Mouse (Mus musculus) lung, embryonic 15.5 days (tissue): Measurements from ENCODE around the gene Gabrb2. TPM values are rescaled to one million over a fixed set of nuclear protein-coding genes. Genes with fewer than 3 reads are reported as not detected.

ENCODE experiments used
- ATAC-seq: fragments of 200-750 bp; cut with Nextera tagmentation; 2 replicates; pipeline ENCODE4 v1.8.0; 2017; ENCODE audit warnings: moderate number of reproducible peaks, borderline replicate concordance; ENCODE audit not compliant: low FRiP score, low TSS enrichment; ENCODE audit errors: extremely low read depth
- H3K27ac ChIP-seq: fragments of 300-500 bp; sonication (generic); 2 replicates; pipeline ENCODE4 v1.5.1; 2015; ENCODE audit warnings: moderate library complexity, mild to moderate bottlenecking, inconsistent platforms
- H3K27me3 ChIP-seq: fragments of 300-500 bp; sonication (generic); 2 replicates; pipeline ENCODE4 v1.6.1; 2015; ENCODE audit warnings: inconsistent platforms
- H3K36me3 ChIP-seq: fragments of 300-500 bp; sonication (generic); 2 replicates; pipeline ENCODE4 v1.6.1; 2015; ENCODE audit warnings: inconsistent platforms
- H3K4me1 ChIP-seq: fragments of 300-500 bp; sonication (generic); 2 replicates; pipeline ENCODE4 v1.6.1; 2015; ENCODE audit warnings: inconsistent platforms
- H3K4me2 ChIP-seq: fragments of 300-500 bp; sonication (generic); 2 replicates; pipeline ENCODE4 v1.6.1; 2015; ENCODE audit warnings: inconsistent platforms, mild to moderate bottlenecking, moderate library complexity
- H3K4me3 ChIP-seq: fragments of 300-500 bp; sonication (generic); 2 replicates; pipeline ENCODE4 v1.5.1; 2015; ENCODE audit warnings: mild to moderate bottlenecking, inconsistent platforms
- H3K9ac ChIP-seq: fragments of 300-500 bp; sonication (generic); 2 replicates; pipeline ENCODE4 v1.6.1; 2015; ENCODE audit warnings: inconsistent platforms
- H3K9me3 ChIP-seq: fragments of 300-500 bp; sonication (generic); 2 replicates; pipeline ENCODE4 v1.6.1; 2016; ENCODE audit warnings: inconsistent platforms
- WGBS: fragments of 180-500 bp; shearing (Covaris S2); methylation state at CpG from one replicate; pipeline ENCODE4 v1.1.7; 2015; 5-methylcytosine and 5-hydroxymethylcytosine counted together
- polyA plus RNA-seq: library from polyadenylated mRNA; unstranded; fragments of >200 nt; fragmentation: Nextera tagmentation; extraction: Ambion mirVana; gene quantifications from 2 replicates; pipeline ENCODE4 v1.2.1, GENCODE M21; 2015

The Gabrb2 gene
- polyA plus RNA-seq, 1 experiment from 2014 or later: 0.81 TPM

DNA sequence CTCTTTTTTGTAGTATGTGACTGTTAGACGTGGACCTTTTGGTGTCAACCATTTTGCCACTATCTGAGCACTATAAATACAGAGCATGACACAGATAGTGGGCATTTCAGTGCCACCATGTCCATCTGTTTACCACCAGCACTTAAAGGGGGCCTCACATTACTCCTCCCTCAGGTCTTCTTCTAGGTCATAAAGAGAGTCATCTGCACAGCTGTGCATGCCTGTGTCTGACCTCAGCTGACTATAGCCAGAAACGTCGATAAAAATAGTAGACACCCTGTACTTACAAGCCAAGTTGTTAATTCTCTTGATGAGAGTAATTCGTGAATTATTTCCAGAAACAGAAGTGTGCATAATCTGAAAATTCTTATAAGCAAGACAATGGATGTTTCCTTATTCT is 29.4 kb downstream of the Gabrb2 start:
- WGBS: 62% methylated on average over 4 of the region's 4 CpGs
- no peaks in the 10 kb centered on the region for H3K4me1 ChIP-seq
- no peaks in the 10 kb centered on the region for H3K27me3 ChIP-seq
- no peak overlapping the region for H3K9ac ChIP-seq
- no peak overlapping the region for H3K4me2 ChIP-seq
- no peaks in the 10 kb centered on the region for H3K9me3 ChIP-seq
- no peak overlapping the region for H3K4me3 ChIP-seq
- H3K36me3 ChIP-seq: no peaks in the 10 kb centered on the region
- H3K27ac ChIP-seq: no peak overlapping the region
- no peak for ATAC-seq

DNA sequence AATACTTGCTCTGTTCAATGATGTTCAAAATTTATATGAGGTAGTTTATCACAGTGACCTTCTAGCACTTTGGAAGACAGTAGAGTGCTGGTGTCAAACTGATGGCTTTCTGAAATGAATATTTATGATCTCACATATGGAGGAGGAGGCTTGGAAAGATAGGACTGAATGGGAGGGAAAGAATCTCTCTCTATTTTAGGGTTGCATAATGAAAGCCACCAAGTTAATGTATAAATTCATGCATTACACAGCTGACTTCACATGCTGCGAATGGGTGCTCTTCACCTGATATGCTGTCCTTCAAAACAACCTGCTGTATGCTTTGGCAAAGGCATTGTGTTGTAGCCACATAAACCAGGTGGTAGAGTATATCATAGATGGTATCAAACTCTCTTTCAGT is 44.6 kb downstream of the Gabrb2 start:
- 88% methylated on average over 1 of the region's 1 CpGs for WGBS
- Histone ChIP-seq H3K4me3 (no peak overlapping the region), H3K4me2 (no peak overlapping the region), H3K27me3 (no peaks in the 10 kb centered on the region), H3K36me3 (no peaks in the 10 kb centered on the region), H3K9ac (no peak overlapping the region), H3K4me1 (no peaks in the 10 kb centered on the region), H3K27ac (no peak overlapping the region), H3K9me3 (no peaks in the 10 kb centered on the region)
- ATAC-seq: no peak

DNA sequence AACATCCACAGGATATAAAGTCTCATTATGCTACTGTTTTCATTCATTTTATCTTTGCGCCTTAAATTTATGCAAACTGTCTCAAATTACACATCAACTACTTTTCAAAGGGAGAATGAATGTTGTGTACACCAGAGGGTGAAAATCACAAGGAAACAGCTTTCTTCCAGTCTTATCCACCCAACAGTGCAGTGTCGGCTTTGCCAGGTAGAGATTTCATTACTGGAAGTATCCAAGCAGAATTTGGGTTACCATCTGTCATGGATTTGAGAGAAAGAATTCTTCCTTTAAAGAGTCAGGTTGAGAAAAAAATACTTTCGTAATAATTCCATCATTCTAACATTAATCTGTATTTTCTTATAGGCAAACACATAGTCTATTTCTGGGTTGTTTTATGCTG is 48.8 kb downstream of the Gabrb2 start:
- Histone ChIP-seq H3K27me3 (no peaks in the 10 kb centered on the region), H3K4me1 (no peaks in the 10 kb centered on the region), H3K36me3 (no peaks in the 10 kb centered on the region), H3K9me3 (no peaks in the 10 kb centered on the region), H3K4me3 (no peak overlapping the region), H3K27ac (no peak overlapping the region), H3K9ac (no peak overlapping the region), H3K4me2 (no peak overlapping the region)
- 85% methylated on average over 3 of the region's 3 CpGs for WGBS
- no peak for ATAC-seq

DNA sequence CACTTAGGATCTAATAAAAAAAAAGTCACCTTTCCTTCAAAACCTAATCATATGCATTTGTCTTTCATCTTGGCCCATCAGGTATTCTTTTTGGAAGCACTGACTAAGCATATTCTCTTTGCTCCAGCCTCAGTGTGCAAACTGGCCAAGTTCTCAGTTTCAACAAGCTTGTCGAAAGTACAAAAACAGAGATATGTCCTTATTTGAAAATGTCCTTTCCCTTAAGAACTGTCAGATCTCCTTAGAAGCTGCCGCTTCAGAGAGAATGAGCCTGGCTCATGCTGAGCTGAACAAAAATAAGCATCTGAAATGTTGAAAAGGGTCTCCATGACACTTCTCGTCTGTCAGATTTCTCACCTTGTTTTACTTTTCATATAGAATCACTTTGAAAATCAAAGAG is 55.0 kb downstream of the Gabrb2 start:
- WGBS: 85% methylated on average over 3 of the region's 3 CpGs

DNA sequence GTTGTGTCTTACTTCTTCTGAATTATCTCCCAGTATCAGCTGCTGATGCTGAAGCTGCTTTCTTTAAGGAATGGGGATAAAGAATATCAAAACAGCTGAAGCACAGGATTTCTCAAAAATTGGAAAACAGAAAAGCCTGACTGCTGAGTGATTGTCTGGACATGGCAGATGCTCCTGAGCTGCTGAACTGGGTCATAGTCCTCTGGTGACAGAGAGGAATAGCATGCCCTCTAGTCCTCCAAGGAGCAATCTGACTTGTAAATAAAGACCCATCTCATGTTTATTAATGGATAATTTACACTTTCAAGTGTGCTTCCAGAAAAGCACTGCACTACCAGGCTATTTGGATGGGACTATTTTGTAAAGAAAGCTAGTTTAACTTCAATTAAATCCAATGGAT is 68.1 kb downstream of the Gabrb2 start:
- Histone ChIP-seq H3K27ac (no peak overlapping the region), H3K27me3 (no peaks in the 10 kb centered on the region), H3K9me3 (no peaks in the 10 kb centered on the region), H3K4me1 (no peaks in the 10 kb centered on the region), H3K4me2 (no peak overlapping the region), H3K9ac (no peak overlapping the region), H3K36me3 (no peaks in the 10 kb centered on the region), H3K4me3 (no peak overlapping the region)
- ATAC-seq: no peak

More for the DNA sequence above, 55.0 kb downstream of the Gabrb2 start:
- no peak for ATAC-seq
- no peak overlapping the region for H3K4me2 ChIP-seq
- H3K27ac ChIP-seq: no peak overlapping the region
- no peaks in the 10 kb centered on the region for H3K9me3 ChIP-seq
- H3K36me3 ChIP-seq: no peaks in the 10 kb centered on the region
- no peak overlapping the region for H3K9ac ChIP-seq
- no peaks in the 10 kb centered on the region for H3K4me1 ChIP-seq
- H3K4me3 ChIP-seq: no peak overlapping the region
- no peaks in the 10 kb centered on the region for H3K27me3 ChIP-seq

DNA sequence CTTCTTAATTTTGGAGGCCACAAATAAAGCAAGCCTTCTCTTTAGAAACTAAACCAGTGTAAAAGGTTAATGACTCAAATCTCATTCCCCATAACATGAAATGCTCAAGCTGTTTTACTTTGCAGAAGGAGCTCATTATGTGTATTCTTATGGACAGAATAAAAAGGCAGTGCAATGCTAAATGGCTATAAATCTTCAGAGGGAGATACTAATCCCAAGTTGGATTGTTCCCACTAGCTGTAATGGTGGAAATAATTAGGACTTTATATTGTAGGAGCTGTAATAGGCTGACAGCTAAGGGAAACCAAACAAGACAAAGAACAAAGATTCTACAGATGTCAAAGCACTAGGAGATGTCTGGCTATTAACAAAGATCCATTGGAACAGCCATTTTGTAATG is 81.6 kb downstream of the Gabrb2 start:
- H3K4me1 ChIP-seq: no peaks in the 10 kb centered on the region
- H3K4me2 ChIP-seq: no peak overlapping the region
- no peaks in the 10 kb centered on the region for H3K27me3 ChIP-seq
- no peaks in the 10 kb centered on the region for H3K9me3 ChIP-seq
- no peaks in the 10 kb centered on the region for H3K36me3 ChIP-seq
- no peak overlapping the region for H3K27ac ChIP-seq
- no peak overlapping the region for H3K4me3 ChIP-seq
- no peak overlapping the region for H3K9ac ChIP-seq
- no peak for ATAC-seq

DNA sequence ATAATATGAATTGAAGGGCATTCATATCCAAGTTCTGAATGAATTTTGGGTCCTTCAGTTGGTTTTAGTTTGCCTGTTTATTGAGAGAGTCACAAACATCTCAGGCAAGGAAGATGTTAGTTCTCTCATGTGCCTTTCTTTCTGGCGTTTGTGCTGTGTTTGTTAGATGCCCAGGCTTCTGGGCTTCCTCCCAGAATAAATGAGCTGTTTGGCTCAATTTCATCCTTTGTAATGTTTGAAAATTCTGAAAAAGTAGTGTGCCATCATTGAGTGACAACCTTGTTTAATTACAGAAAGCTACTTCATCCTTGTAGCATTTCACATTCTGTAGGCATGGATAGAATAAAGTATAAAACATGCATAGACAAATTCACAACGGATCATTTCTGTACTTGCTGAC is 85.9 kb downstream of the Gabrb2 start:
- H3K4me3 ChIP-seq: no peak overlapping the region
- no peak overlapping the region for H3K9ac ChIP-seq
- no peaks in the 10 kb centered on the region for H3K9me3 ChIP-seq
- no peaks in the 10 kb centered on the region for H3K4me1 ChIP-seq
- no peak overlapping the region for H3K4me2 ChIP-seq
- no peak for ATAC-seq
- WGBS: 76% methylated on average over 2 of the region's 2 CpGs
- no peaks in the 10 kb centered on the region for H3K36me3 ChIP-seq
- no peak overlapping the region for H3K27ac ChIP-seq
- no peaks in the 10 kb centered on the region for H3K27me3 ChIP-seq

DNA sequence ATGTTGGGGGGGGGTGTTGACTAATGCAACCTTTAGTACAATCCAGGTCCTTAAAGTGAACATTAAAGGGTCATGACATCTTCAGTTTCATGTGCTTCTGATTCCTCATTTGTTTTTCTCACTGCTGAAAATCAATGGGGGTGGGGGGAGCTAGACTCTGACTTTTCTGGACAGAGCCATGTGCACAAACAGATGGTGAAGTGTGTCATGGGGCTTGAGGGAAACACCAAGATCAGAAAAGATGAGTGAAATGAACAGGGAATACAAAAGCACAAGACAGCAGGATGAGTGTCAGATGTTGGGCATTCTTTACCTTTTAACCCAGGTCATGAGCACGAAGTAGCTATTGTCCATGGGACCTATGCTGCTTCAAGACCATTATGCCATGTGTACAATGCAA is 86.4 kb downstream of the Gabrb2 start:
- H3K4me2 ChIP-seq: no peak overlapping the region
- no peak overlapping the region for H3K9ac ChIP-seq
- H3K27ac ChIP-seq: no peak overlapping the region
- H3K36me3 ChIP-seq: no peaks in the 10 kb centered on the region
- no peak overlapping the region for H3K4me3 ChIP-seq
- WGBS: 63% methylated on average over 1 of the region's 1 CpGs
- no peaks in the 10 kb centered on the region for H3K27me3 ChIP-seq
- ATAC-seq: no peak
- no peaks in the 10 kb centered on the region for H3K4me1 ChIP-seq
- no peaks in the 10 kb centered on the region for H3K9me3 ChIP-seq

DNA sequence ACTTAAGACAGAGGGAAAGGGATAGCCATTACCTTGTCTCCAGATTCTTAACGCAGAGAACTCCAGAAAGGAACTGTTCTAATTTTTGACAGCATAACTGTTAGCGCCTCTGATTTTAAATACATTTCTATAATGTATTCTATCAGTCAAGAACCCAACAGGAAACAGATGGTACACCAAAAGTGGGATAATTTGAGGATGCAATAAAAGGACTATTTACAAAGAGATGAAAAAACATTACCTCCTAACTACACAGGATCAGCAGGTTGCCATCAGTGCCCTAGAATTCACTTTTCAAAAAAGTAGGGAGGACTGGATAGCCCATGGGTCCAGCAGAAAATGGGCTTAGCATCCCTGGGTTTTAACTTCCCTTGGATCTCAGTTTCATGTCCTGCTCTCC is 102.4 kb downstream of the Gabrb2 start:
- WGBS: 81% methylated on average over 2 of the region's 2 CpGs
- Histone ChIP-seq H3K36me3 (no peaks in the 10 kb centered on the region), H3K27ac (no peak overlapping the region), H3K9me3 (no peaks in the 10 kb centered on the region), H3K4me1 (no peaks in the 10 kb centered on the region), H3K9ac (no peak overlapping the region), H3K4me2 (no peak overlapping the region), H3K4me3 (no peak overlapping the region), H3K27me3 (no peaks in the 10 kb centered on the region)
- no peak for ATAC-seq

DNA sequence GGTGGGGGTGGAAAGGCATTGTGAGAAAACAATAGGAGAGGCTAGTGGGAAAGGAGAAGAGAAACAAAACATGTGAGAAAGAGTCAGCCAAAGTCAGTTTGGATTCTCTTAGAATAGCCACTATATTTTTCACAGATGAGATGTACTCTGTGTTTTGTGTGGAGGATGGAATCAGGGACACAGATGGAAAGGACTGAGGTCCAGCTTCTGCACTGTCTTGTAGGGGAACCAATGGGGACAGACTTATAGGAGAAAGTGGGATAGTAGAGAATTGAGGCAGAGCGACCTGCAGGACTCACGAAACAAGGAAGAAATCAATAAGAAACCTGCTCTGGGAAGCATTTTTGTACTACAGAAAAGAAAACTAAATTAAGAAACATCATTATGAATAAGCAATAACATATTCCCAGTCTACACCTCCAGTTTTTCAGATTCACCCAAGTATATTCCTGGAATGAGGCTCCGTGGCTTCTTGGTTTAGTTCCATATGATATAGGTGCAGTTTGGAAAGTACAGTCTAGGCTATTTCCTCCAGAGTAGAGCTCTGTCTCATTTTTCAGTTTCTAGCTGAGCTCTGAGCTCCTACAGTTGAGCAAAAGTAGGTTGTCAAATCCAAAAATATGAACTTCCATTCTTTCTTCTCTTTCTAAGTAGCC is 108.8 kb downstream of the Gabrb2 start:
- Histone ChIP-seq H3K27ac (no peak overlapping the region), H3K4me2 (no peak overlapping the region), H3K4me1 (no peaks in the 10 kb centered on the region), H3K9me3 (no peaks in the 10 kb centered on the region), H3K36me3 (no peaks in the 10 kb centered on the region), H3K4me3 (no peak overlapping the region), H3K9ac (no peak overlapping the region), H3K27me3 (no peaks in the 10 kb centered on the region)
- ATAC-seq: no peak
- 81% methylated on average over 3 of the region's 3 CpGs for WGBS

DNA sequence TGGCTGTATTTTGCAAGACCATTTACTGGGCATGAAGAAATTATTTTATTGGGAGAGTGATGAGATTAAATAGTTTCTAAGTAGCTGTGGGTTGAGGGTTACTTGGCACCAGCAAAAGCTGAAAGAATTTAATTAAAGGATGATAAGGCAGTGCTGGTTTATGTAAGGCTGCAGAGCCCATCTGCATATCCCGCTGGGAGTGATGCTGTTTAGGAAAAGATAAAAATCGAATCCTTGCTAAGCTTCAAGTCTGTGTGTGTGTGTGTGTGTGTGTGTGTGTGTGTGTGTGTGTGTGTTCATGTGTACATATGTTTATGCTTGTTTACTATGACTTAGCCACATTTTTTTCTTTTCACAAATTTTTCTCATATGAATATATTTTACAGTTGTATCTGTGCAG is 113.0 kb downstream of the Gabrb2 start:
- ATAC-seq: no peak
- H3K4me3 ChIP-seq: no peak overlapping the region

DNA sequence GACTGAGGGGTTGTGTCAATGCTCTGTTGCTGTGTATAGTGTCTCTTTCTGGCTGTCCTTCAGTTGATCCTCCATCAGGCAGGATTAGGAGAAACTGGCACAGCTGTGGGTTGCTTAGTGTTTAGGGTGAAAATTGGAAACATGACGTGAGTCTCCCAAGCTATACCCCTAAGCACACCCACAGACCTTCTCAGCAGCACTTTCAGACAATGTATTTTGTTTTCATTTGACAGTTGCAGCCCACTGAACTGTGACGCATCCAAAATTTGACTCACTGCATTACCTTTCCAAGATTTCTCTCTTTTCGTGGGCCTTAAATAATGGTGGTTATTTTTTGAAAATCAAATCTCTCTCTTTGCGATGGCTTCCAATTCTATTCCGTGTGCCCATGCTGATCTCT is 115.7 kb downstream of the Gabrb2 start:
- Histone ChIP-seq H3K36me3 (no peaks in the 10 kb centered on the region), H3K4me3 (no peak overlapping the region)
- 84% methylated on average over 5 of the region's 5 CpGs for WGBS

More for the DNA sequence above, 113.0 kb downstream of the Gabrb2 start:
- Histone ChIP-seq H3K27ac (no peak overlapping the region), H3K27me3 (no peaks in the 10 kb centered on the region), H3K4me1 (no peaks in the 10 kb centered on the region), H3K9me3 (no peaks in the 10 kb centered on the region), H3K4me2 (no peak overlapping the region), H3K36me3 (no peaks in the 10 kb centered on the region), H3K9ac (no peak overlapping the region)
- 45% methylated on average over 2 of the region's 2 CpGs for WGBS

DNA sequence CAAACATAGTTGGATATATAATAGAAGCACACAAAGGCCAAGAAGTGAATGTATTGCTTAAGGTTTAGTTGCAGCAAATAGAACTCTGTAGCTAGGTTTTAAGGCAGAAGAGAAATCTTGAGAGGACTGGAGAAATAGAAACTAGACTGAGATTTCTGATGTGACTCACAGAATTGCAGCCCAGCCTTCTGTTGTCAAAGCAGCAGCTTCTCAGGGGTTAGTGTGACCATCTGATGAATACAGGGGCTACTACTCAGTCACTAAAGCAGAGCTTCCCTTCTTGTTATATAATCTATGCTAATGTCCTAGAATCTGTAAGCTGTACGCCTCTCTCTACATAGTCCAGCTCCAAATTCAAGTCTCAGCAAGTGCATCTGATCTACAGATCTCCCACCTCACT is 116.3 kb downstream of the Gabrb2 start:
- Histone ChIP-seq H3K9ac (no peak overlapping the region), H3K27me3 (no peaks in the 10 kb centered on the region), H3K4me3 (no peak overlapping the region), H3K27ac (no peak overlapping the region), H3K36me3 (no peaks in the 10 kb centered on the region), H3K4me1 (no peaks in the 10 kb centered on the region), H3K9me3 (no peaks in the 10 kb centered on the region), H3K4me2 (no peak overlapping the region)
- WGBS: 86% methylated on average over 1 of the region's 1 CpGs
- ATAC-seq: no peak

More for the DNA sequence above, 115.7 kb downstream of the Gabrb2 start:
- Histone ChIP-seq H3K27me3 (no peaks in the 10 kb centered on the region), H3K4me2 (no peak overlapping the region), H3K4me1 (no peaks in the 10 kb centered on the region), H3K9ac (no peak overlapping the region), H3K27ac (no peak overlapping the region), H3K9me3 (no peaks in the 10 kb centered on the region)
- no peak for ATAC-seq
